Mouse (Mus musculus): ENCODE results near the gene Prpf8.

- TF ChIP-seq CTCF (IDR thresholded peaks at IDR 0.05; ENCODE audit: control insufficient read depth, insufficient read depth, low read length) (no peak), POLR2A (IDR thresholded peaks at IDR 0.05; ENCODE audit: borderline replicate concordance, control insufficient read depth, low read depth, low read length) (no peak)
These were observed 26.9 kb upstream of the Prpf8 start for GRCm38 (mm10) chr11:75459751-75460102.
